Mouse (Mus musculus): ENCODE data around the gene Tmem203.

- peak; percentile 72 for TF ChIP-seq CTCF (IDR thresholded peaks at IDR 0.05; ENCODE audit: low read depth)
- TF ChIP-seq EP300 (optimal IDR thresholded peaks at IDR 0.05) = no peak
Measured at GRCm38 (mm10) chr2:25252331-25252730, 2.9 kb upstream of the Tmem203 start.
